Mouse (Mus musculus): ENCODE measurements around the gene Rgs16. TPM values are rescaled to one million over a fixed set of nuclear protein-coding genes. Genes with fewer than 3 reads are reported as not detected.
"Not testable (repeated sequence)": the region's sequence is repeated elsewhere in the genome, so short reads cannot be mapped to it uniquely, and the experiment has no call there.

The Rgs16 gene
- total RNA-seq, 2 experiments from 2014 or later = 8.9 to 11.0 TPM

GRCm38 (mm10) chr1:153764136-153764535, 24.0 kb downstream of the Rgs16 start:
- H3K4me3 ChIP-seq = no peak overlapping the region
- intact Hi-C loops (cut with DNase I) = no loop called here
- no peak for DNase-seq (ENCODE audit: extremely low spot score in 1 of 2, low spot score in 2 of 2)
- TF ChIP-seq CTCF (IDR thresholded peaks at IDR 0.05) = no peak; the same call in 1 of the 2 replicates
- no peak overlapping the region for H3K27ac ChIP-seq

GRCm38 (mm10) chr1:153766298-153766697, 26.1 kb downstream of the Rgs16 start:
- Histone ChIP-seq H3K27ac (no peak overlapping the region), H3K4me3 (no peak overlapping the region)
- no peak for TF ChIP-seq CTCF (IDR thresholded peaks at IDR 0.05)
- DNase-seq (ENCODE audit: extremely low spot score in 1 of 2, low spot score in 2 of 2) = no peak
- intact Hi-C loops (cut with DNase I) = no loop called here

GRCm38 (mm10) chr1:153767281-153767680, 27.1 kb downstream of the Rgs16 start:
- intact Hi-C loops (cut with DNase I) = no loop called here
- no peak for TF ChIP-seq CTCF (IDR thresholded peaks at IDR 0.05)
- Histone ChIP-seq H3K27ac (no peak overlapping the region), H3K4me3 (no peak overlapping the region)
- DNase-seq (ENCODE audit: extremely low spot score in 1 of 2, low spot score in 2 of 2) = no peak

DNA sequence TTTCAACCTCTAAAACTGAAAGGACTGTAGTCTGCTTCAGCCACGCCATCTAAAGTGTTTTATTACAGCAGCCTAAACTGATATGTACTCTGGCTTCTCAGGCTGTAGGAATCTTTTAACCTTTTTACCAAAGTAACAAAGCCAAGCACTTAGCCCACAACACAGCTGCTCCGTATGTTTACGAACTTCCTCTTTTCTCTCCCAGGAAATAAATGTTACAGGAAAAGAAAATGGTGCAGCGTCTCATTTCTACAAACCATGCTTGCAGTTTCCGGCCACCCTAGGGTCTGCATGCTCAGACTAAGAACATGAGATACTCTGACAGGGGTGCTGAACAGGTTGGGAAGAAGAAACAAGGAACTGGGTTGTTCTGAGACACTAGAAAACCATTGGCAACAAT, 28.3 kb downstream of the Rgs16 start:
- no peak for TF ChIP-seq CTCF (IDR thresholded peaks at IDR 0.05)
- intact Hi-C loops (cut with DNase I) = no loop called here
- no peak for DNase-seq (ENCODE audit: extremely low spot score in 1 of 2, low spot score in 2 of 2)
- Histone ChIP-seq H3K4me3 (no peak overlapping the region), H3K27ac (no peak overlapping the region)

DNA sequence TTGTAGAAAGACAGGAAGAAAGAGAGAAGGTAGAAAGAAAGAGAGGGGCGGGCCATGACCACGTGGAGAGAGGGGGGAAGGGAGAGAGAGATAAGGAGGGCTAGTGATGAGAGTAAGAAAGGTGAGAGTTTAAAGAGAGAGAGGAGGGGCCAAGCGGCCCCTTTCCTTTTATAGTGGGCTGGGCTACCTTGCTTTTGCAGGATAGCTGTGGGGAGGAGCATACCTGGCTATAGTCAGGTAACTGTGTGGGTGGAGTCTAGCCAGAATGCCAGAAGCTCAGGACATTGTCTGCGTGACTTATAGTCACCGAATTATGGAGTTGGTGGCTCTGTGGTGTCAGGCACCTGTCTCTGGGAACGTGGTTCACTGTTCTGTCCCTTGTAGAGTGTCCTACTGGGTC, 29.4 kb downstream of the Rgs16 start:
- DNase-seq (ENCODE audit: extremely low spot score in 1 of 2, low spot score in 2 of 2); H3K4me3 ChIP-seq; H3K27ac ChIP-seq; intact Hi-C loops (cut with DNase I): not testable (repeated sequence)

DNA sequence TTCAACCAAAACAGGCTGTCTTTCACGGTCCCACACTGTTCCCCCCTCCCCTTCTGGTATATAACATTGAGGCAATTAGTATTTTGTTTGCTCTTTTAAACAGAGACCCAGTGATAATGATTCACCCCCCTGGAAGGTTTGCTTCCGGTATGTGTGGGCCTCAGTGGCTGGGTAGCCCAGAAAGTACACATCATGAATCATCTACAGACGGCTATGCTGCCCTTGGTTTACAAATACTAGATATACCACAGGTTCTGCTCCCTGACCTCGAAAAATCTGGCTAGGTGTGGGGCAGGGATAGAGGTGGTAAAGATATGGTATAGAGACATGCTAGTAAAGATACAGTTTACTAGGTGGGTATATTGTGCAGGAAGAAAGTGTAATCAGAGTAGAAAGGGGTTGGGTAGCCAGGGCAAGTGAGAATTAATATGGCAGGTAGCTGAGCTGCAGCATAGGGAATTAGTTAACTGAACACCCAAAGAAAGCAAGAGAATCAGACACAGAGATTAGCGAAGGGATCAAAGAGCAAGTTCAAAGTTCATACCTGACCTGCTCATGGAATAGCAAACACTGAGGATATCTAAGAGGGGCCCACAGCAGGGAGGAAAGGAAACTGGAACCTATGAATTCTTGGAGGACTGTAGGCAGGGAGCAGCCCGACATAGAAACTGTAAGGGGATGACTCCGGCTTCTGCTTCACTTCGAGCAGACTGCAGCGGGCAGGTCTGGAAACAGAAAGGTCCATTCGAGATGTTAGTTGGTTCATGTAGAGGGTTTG, 30.0 kb downstream of the Rgs16 start:
- DNase-seq (ENCODE audit: extremely low spot score in 1 of 2, low spot score in 2 of 2) = no peak
- intact Hi-C loops (cut with DNase I) = no loop called here
- Histone ChIP-seq H3K4me3 (no peak overlapping the region), H3K27ac (no peak overlapping the region)
- no peak for TF ChIP-seq CTCF (IDR thresholded peaks at IDR 0.05)

DNA sequence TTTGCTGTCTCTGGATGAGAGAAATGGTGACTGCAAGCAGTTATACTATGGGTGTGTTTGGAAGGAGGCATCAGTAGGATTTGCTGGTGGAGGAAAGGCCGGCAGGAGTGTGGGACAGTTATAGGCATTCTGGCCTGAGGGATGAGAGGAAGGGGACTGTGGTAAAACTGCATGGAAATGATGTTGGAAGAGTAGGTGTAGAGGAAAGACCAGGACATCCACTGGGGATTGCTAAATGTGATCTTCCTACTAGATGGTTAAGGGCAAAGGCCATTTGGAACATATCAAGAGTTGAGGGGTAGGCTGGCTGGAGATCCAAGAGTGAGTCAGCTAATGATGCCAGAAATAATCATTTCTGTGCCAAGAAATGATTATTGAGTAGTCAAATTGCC, 30.6 kb downstream of the Rgs16 start:
- DNase-seq (ENCODE audit: extremely low spot score in 1 of 2, low spot score in 2 of 2) = no peak
- TF ChIP-seq CTCF (IDR thresholded peaks at IDR 0.05) = no peak
- intact Hi-C loops (cut with DNase I) = no loop called here
- H3K4me3 ChIP-seq = no peak overlapping the region
- no peak overlapping the region for H3K27ac ChIP-seq

GRCm38 (mm10) chr1:153775174-153775573, 35.0 kb downstream of the Rgs16 start:
- Histone ChIP-seq H3K4me3 (no peak overlapping the region), H3K27ac (no peak overlapping the region)
- no peak for TF ChIP-seq CTCF (IDR thresholded peaks at IDR 0.05)
- intact Hi-C loops (cut with DNase I) = no loop called here
- DNase-seq (ENCODE audit: extremely low spot score in 1 of 2, low spot score in 2 of 2) = no peak

GRCm38 (mm10) chr1:153776257-153776656, 36.1 kb downstream of the Rgs16 start:
- intact Hi-C loops (cut with DNase I) = no loop called here
- Histone ChIP-seq H3K27ac (no peak overlapping the region), H3K4me3 (no peak overlapping the region)
- no peak for TF ChIP-seq CTCF (IDR thresholded peaks at IDR 0.05)
- no peak for DNase-seq (ENCODE audit: extremely low spot score in 1 of 2, low spot score in 2 of 2)

DNA sequence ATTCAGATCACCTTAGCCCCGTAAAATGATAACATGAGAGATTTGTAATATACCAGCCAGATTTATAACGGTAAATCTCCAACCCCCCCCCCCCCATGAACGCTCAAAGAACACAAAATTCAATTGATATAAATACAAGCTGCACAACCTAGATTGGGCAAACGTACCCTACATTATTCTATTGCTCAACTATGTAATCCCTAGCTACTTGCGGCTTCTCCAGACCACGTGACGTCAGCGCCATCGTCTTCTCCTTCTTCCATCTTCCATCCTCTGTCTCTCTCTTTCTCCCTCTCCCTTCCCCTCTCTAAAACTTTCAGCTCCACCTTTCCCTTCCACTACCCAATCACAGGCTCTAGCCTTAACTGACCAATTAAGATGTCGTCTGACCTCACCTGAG, 38.1 kb downstream of the Rgs16 start:
- TF ChIP-seq CTCF (IDR thresholded peaks at IDR 0.05) = no peak
- no peak for DNase-seq (ENCODE audit: extremely low spot score in 1 of 2, low spot score in 2 of 2)
- intact Hi-C loops (cut with DNase I) = no loop called here
- Histone ChIP-seq H3K4me3 (no peak overlapping the region), H3K27ac (no peak overlapping the region)

DNA sequence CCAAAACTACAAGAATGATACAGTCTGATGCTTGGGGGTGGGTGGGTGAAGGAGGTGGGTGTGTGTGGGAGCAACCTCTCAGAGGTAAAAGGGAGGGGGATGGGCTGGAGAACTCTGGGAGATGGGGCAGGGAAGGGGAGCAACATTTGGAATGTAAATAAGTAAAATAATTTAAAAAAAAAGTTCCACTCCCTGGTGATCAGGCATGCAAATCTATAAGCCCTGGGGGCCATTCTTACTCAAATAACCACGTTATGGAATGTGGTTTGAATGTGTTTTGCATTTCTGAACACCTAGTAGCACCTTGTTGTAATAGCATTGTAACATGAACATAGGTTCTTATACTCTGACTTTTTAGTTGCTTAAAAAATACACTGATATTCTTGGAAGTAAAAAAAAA, 43.2 kb downstream of the Rgs16 start:
- TF ChIP-seq CTCF (IDR thresholded peaks at IDR 0.05) = no peak
- intact Hi-C loops (cut with DNase I) = no loop called here
- no peak for DNase-seq (ENCODE audit: extremely low spot score in 1 of 2, low spot score in 2 of 2)
- no peak overlapping the region for H3K4me3 ChIP-seq
- no peak overlapping the region for H3K27ac ChIP-seq

- TF ChIP-seq CTCF (IDR thresholded peaks at IDR 0.05) = no peak
- no peak for DNase-seq (ENCODE audit: extremely low spot score in 1 of 2, low spot score in 2 of 2)
- Histone ChIP-seq H3K4me3 (no peak overlapping the region), H3K27ac (no peak overlapping the region)
- intact Hi-C loops (cut with DNase I) = no loop called here
These were observed 45.5 kb downstream of the Rgs16 start for GRCm38 (mm10) chr1:153785608-153786007.

- no peak overlapping the region for H3K4me3 ChIP-seq
- H3K27ac ChIP-seq = no peak overlapping the region
- no peak for TF ChIP-seq CTCF (IDR thresholded peaks at IDR 0.05)
- no peak for DNase-seq (ENCODE audit: extremely low spot score in 1 of 2, low spot score in 2 of 2)
- intact Hi-C loops (cut with DNase I) = no loop called here
These were observed 50.6 kb downstream of the Rgs16 start for GRCm38 (mm10) chr1:153790708-153791107.

Measured in left cerebral cortex, adult 2 months (tissue).